Mouse (Mus musculus) heart, postnatal 4 days (tissue): ENCODE results near the gene Sh3pxd2b. TPM values are rescaled to one million over a fixed set of nuclear protein-coding genes. Genes with fewer than 3 reads are reported as not detected.

Source experiments
- DNase-seq: peaks from one replicate; pipeline ENCODE4 v3.0.0; 2021
- total RNA-seq, 2 experiments: library from RNA; stranded (reverse); gene quantifications; 2 replicates each; pipeline ENCODE4 v1.2.3; 2021

Sh3pxd2b gene
- total RNA-seq, 2 experiments from 2014 or later: 30.1 to 31.0 TPM

DNA sequence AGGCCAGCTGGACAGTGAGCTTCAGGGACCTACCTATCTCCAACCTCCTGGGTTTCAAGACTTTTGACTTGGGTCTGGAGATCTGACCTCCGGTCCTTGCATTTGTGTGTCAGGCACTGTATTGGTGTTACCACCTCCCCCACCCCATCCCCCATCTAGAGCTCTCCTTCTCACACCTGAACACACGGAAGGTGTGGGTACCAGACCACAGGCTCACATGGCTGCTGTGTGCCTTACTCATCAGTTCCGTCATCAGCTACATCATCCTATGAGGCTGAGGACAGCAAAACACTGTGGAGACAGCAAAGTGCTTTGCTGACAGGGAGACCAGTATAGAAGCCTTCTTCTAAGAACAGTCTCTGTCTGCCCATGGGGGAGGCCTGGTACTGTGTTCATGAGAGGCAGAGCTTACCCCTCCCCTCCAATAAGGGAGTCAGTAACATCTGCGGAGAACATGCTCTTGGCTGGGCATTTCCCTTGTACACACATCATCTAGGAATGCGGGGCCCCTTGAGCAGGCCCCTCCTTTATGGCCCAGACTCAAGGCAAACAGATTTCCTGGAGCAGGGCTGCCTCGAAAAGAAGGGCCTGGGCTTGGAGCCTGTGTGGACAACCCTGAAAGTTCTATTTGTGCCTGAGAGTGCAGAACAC lies 87.9 kb downstream of the Sh3pxd2b start:
- peak; percentile 75 for DNase-seq

DNA sequence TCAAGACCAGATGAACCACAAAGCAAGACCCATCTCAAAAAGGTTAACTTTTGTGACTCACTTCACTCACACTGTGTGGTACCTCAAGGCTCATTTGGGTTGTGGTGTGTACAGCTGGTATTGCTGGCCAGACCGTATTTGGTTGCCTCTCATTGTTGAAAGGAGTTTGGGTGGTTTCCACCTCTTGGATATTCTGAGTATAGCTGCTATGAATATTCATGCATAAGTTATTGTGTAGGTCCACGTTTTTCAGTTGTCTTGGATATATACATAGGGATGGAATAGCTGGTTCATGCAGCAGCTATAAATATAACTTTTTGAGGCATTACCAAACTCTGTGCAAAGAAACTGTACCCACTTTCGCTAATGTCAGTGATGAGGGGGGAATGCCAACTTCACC lies 95.0 kb downstream of the Sh3pxd2b start:
- DNase-seq: no peak

DNA sequence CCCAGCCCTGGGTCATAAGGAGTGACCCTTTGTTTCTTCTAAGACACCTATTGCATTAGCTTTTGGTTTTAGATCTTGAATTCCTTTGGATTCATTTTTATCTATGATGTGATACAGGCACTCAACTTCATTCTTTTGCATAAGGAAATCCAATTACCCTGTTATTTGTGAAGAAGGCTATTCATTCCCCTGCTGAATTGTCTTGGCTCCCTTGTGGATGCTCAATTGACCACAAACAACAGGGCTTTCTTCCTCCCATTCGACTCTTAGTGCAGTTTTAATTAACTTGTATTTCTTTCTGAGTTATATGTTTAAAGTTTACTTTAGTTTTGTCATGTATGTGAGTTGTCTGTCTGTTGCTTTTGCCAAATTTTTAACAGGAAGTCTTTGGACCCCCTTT lies 96.6 kb downstream of the Sh3pxd2b start:
- DNase-seq: no peak

DNA sequence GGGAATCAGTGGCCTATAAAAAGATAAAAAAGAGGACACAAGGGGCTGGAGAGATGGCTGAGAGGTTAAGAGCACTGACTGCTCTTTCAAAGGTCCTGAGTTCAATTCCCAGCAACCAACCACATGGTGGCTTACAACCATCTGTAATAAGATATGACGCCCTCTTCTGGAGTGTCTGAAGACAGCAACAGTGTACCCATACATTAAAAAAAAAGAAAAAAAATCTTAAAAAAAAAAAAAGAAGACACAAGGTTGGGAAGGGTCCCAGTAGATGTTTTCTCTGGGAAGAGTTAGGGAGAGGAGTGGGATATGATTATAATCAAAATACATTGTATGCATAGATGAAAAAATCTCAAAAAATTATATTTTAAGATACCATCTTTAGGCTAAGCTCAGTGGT lies 97.5 kb downstream of the Sh3pxd2b start:
- DNase-seq: no peak

DNA sequence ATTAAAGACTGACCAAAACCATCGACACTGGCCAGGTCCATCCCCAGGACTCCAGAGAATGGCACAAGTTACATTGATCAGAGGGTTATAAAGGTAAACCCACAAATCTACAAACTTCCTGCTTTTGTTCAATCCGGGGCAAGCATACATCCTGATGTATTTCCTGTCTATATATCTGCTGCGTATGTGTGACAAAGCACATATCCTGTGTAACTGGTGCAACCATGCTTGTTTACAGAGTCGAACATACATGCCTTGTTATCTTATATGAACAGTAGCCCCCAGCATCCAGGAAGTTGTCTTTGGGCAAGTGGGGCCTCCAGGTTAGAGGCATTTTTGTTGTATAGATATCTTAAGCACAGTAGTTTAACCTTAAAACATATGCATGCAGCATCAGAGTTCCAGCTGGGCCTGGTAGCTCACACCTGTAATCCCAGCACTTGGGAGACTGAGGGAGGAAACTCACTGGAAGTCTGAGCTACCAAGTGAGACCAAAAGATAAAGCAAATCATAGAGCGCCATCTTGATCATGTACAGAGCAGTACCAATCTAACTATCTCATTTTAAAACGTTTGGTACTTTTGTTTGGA lies 98.1 kb downstream of the Sh3pxd2b start:
- DNase-seq: no peak

DNA sequence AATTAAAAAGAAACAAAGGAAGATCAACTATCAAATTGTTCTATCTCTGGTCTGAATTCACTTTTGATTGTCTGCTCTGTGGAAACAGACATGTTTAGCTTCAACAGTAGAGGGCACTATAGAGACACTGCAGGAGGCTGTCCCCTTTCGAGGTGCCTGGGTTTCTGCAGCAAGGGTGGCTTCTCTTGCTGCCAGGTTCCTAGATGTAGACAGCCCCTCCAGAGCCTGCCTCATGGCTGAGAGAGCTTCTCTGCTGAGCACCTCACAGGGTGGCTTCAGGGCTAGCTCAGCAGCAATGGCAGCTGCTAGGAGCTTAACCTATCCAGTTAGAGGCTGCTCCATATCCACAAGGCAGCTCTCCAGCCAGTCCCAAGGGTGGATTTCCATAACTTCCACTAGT lies 102.6 kb downstream of the Sh3pxd2b start:
- peak; percentile 58 for DNase-seq

DNA sequence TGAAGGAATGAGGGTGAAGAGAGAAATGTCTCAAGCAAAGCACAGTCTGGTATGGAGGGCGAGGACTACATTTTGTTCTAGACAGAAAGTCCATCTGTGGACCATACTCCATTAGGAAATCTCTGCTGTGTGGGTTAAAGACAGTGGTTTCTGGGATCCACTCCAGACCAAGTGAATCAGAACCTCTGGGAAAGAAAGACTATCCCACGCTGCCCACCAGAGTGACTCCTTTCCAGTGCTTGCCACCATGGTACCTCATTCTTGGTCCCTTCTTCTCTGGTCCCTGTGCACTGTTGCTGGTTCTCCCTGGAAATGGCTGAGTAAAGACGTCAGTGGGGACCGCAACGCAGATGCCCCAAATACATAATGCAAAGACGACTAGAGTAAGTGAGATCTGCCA lies 103.7 kb downstream of the Sh3pxd2b start:
- no peak for DNase-seq

DNA sequence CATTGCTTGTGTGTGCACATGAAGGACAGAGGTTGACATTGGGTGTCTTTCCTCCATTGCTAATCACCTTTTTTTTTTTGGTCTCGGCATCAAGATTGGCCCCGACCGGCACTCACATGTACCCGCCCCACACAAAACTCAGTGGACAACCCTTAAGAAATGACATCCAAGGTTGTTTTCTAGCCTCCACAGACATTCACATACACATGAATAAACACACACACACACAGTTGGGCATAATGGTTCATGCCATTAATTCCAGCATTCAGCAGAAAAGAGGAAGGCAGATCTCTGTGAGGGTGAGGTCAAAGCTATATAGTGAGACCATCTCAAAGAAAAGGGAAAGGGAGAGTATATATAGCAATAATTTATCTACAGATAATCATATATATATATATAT lies 105.1 kb downstream of the Sh3pxd2b start:
- DNase-seq: no peak

DNA sequence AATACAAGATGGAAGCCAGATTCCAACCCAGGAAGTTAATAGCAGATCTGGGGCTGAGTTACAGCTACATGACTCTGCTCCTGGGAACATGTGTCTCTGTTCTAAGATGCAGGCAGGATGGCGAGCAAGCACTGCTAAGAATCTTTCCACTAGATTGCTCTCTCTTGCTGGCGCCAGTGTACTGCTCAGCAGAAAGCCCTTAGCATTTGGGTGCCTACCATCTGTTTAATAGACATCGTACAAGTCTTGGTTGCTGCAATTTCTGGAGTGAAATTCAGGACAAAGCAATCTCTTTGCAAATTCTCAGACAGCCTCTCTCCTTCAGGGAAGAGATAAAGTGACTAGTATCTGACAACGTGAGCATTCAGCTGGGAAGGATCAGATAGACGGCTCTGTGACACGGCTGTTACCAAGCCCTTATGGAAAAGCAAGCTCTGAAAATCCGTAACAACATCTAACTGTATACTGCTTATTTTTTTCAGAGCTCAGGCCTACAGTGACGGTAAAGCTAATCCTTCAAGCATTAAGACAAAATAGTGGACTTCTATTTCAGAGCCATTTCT lies 105.8 kb downstream of the Sh3pxd2b start:
- no peak for DNase-seq

DNA sequence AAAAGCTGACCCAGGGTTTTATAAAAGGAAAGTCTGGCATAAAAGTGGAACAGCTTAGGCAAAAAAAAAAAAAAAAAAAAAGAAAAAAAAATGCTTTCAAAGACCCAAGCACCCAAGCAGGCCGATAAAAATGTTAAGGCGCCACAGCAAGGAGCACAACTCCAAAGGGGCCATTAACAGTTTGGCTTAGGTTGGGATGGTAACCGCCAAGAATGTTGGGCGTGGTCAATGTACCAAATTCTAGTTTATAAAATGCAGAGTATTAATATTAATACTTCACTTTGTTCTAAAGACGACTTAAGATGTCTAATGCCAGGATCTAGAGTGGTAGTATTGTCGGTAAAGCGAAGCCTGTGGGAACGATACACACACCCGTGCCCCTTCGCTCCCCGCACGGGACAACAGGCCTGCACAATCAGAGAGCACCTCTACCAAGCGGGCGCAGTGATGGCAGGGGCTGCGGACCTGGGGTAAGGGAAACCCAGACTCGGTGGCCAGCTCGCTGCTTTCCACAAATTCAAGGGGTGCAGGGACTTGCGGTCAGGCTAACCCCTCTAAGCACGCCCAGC lies 106.7 kb downstream of the Sh3pxd2b start:
- no peak for DNase-seq

DNA sequence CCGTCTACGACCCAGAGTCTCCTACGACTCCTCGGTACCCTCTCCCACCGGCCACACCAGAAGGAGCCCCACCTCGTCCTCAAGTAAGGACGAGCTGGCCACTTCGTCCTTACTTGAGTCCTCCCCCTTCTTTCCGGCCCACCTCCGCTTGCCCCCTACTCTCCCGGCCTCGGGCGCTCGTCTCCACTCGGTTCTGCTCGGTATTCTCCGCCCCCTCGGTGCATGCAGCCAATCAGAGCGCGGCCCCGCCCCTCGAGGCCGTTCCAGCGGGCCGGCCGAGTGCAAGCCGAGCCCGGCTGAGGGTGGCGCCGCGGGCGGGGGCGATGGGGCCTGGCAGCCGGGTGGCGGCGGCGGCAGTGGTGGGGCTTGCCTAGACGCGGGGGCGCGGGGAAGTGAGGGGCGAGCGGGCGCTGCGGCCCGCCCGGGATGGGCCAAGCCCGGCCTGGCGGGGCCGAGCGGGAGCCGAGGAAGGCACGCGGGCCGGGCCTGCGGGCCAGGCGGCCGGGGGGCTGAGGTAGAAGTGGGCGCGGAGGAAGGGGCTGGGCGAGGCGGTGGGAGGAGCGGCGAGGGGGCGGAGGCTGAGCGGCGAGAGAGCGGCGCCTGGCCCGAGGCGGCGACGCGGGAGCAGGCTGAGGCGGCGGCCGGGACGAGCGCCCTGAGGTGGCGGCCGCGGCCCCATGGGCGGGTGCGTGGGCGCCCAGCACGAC lies 107.3 kb downstream of the Sh3pxd2b start, which contains the start of gene Ubtd2:
TSS of gene Ubtd2 (plus strand) at position 571 of the 707 bp plus-strand sequence.
- peak; percentile 99 for DNase-seq

DNA sequence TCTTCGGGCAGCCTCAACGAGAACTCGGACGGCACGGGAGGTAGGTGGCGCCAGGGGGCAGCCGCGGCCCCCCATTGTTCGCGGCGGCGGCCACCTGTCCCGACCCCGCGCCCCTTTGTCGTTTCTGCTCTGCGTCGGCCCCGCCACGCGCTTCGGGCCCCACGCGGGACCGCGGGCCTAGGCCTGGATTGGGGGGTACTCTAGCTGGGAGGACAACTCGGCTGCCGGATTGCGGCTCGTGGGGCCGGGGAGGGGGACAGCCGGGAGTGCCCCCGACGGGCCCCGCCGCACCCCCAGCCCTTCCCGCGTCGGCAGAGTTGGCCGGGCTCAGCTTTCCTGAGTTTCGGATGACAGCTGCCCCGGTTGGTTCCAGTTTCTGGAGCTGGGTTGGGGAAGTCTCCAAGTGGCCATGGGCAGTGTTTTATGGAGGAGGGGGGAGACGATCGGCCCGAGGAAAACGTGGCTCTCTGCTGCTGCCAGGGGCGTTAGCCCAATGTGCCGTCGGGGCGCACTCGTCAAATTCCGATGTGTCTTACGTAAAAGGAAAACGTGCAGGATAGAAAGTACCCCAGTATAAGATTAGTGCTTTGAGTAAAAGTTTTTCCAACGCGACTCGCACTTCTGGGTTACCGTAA lies 108.0 kb downstream of the Sh3pxd2b start:
- peak; percentile 59 for DNase-seq

DNA sequence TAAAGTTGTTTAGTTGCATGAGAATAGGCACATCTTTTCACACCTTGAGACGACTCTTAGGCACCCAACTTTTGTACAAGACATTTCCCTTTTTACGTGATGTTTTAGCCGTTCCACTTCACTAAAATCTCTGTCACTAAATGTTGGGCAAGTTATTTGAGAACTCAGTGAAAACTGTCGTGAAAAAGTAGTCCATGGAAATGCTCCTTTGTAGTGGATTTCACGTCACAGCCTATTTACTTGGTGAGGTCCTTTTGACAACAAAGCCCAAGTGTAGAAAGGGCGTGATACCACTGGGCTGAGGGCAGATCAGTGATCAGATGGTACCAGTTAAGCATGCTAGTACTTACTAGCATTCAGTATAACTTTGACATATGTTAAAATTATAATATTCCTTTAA lies 108.7 kb downstream of the Sh3pxd2b start:
- DNase-seq: no peak

DNA sequence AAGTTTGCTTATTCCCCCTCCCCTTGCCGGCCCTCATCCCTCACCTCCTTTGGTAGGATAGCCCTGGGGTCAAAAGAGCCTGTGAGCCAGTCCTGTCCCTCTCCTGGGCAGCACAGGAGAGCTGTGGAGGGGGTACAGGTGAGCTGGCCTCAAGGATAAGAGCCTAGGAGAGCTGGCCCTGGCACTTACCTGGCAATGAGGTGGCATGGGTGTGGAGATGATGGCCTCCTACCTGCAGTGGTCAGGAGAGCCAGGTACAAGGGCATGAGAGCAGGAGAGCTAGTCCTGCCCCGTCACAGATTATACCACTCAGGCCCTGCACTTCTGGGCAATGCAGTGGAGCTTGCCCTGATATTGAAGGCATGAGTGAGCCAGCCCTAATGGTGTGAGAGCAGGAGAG lies 116.7 kb downstream of the Sh3pxd2b start:
- no peak for DNase-seq

DNA sequence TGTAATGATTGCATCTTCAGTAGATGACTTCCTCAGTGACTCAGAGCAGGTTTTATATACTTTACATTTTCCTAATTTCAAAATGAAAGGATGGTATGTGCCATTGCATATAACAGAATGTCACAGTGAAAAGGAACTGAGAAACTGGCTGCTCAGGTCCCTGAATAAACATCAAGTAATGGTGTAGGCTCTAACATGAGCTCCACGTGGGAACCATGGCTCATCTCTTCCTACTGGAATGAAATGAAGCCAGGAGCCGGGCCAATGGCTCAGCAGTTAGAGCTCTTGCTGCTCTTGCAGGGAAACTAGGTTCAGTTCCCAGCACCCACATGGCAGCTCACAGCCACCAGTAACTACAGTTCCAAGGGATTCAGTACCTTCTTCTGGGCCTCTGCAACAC lies 124.3 kb downstream of the Sh3pxd2b start:
- no peak for DNase-seq

DNA sequence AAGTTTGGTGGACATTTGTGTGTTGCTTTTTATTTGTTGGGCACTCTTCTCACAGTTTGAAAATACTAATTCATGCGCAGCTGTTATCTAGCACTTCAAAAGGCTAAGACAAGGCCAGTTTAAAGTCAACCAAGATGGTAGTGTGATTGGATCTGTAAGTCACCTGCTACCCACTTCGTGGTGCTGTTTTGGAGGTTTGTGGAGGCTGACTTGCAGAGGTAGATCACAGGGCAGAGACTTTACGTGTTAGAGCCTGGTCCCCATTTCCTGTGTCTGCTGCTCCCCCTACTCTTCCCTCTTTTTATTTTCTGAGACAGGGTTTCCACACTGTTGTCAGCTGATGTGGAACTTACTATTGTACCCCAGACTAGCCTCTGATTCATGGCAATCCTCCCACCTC lies 127.1 kb downstream of the Sh3pxd2b start:
- DNase-seq: no peak

DNA sequence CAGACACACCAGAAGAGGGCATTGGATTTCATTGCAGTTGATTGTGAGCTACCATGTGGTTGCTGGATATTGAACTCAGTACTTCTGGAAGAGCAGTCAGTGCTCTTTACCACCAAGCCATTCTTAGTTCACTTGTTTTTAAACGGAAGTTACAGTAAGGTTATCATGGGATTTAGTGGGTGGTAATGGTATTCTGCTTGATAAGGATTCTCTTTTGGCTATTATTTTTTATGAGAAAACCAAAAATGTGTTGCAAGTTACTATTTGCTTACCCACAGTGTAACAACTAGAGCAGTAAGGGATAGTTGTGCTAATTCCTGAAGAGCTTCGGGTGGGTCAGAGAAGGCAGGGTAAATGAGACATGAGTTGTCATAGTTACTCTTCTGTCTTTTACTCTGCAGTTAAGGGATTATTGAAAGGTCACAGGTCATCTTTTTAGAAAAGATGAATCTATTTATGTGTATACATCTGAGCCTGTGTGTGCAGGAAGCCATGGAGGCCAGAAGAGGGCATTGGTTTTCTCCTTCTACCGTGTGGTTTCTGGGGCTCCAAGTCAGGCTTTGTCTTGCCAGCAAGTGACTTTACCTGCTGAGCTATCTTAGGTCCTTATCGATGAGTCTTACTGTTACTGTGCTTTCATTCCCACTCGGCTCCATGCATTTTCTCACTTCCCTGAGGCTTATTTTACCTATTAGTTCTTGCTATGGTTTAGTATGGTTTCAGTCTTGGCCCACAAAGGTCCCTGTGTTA lies 128.0 kb downstream of the Sh3pxd2b start:
- no peak for DNase-seq

Other genes starting within 250 kb of the Sh3pxd2b start
- gene Il9r, start 147.5 kb upstream of the Sh3pxd2b start, total RNA-seq: under 1 TPM; 0.20 to 0.21 TPM
- gene Snrnp25, start 142.4 kb upstream of the Sh3pxd2b start, total RNA-seq: 10 to 100 TPM; 14.4 to 15.6 TPM
- 10 to 100 TPM; 31.9 to 33.0 TPM for gene Rhbdf1, start 125.5 kb upstream of the Sh3pxd2b start, total RNA-seq
- gene Mpg, start 121.3 kb upstream of the Sh3pxd2b start, total RNA-seq: 10 to 100 TPM; 10.4 to 11.3 TPM
- 10 to 100 TPM; 27.1 to 32.1 TPM for gene Nprl3, start 80.1 kb upstream of the Sh3pxd2b start, total RNA-seq
- under 1 TPM in 1 of 2 experiments, not detected in 1; 0.52 TPM for gene Hba-x, start 71.4 kb upstream of the Sh3pxd2b start, total RNA-seq
- gene Hba-a1, start 64.3 kb upstream of the Sh3pxd2b start, total RNA-seq: over 10,000 TPM in 1 of 2 experiments, 1,000 to 10,000 TPM in 1; 3,912 to 12,509 TPM
- gene Hbq1b, start 60.9 kb upstream of the Sh3pxd2b start, total RNA-seq: 1 to 10 TPM in 1 of 2 experiments, not detected in 1; 1.2 TPM
- over 10,000 TPM in 1 of 2 experiments, 1,000 to 10,000 TPM in 1; 3,595 to 11,404 TPM for gene Hba-a2, start 51.3 kb upstream of the Sh3pxd2b start, total RNA-seq
- gene Hbq1a, start 47.8 kb upstream of the Sh3pxd2b start, total RNA-seq: under 1 TPM in 1 of 2 experiments, not detected in 1; 0.77 TPM
- gene Ubtd2, start 107.5 kb downstream of the Sh3pxd2b start, total RNA-seq: 10 to 100 TPM; 24.3 to 26.1 TPM
- gene Efcab9, start 184.3 kb downstream of the Sh3pxd2b start, total RNA-seq: under 1 TPM in 1 of 2 experiments, not detected in 1; 0.47 TPM
- 10 to 100 TPM; 11.8 to 12.7 TPM for gene Stk10, start 185.5 kb downstream of the Sh3pxd2b start, total RNA-seq